ENCODE assay signal across 12 mouse cellular contexts in the genomic region with DNA sequence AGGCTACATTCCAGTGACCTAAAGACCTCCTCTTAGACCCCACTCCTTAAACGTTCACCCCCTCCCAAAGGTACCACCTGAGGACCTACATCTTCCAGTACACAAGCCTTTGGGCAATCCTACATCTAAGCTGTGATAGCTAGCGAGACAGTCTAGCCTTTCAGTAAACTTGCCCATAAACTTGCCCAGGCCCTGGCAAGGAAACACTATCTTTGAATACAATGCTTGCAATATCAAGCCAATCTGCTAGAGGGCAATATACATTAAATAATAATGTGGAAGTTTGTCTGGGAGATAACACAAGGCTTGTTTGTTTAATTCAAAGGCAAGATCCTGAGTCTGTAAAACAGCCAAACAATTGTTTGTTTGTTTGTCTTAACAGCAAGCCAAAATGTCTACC.
DNase-seq lines count a peak whose midpoint lies in the region; ATAC-seq and TF ChIP-seq lines count a peak whose summit lies in the region.
"Had no signal": no experiment of that assay in that cellular context is flagged by ENCODE, and none has a peak within 500 bp of the region (broad histone marks: within the 10 kb centered on the region; RNA-seq: fewer than 3 reads in every experiment).

No protein-coding gene starts in this region.

- no peak overlapping the region for H3K4me3 ChIP-seq in forebrain, embryonic 13.5 days
- no peak overlapping the region for H3K4me3 ChIP-seq in forebrain, embryonic 10.5 days
- H3K4me3 ChIP-seq in kidney, postnatal 0 days (replicated peaks; ENCODE audit: low read depth, low read length), result no peak overlapping the region
- H3K4me3 ChIP-seq in kidney, embryonic 16.5 days (ENCODE audit: low read length), result no peak overlapping the region
- H3K4me3 ChIP-seq in CH12.LX (replicated peaks in 1 of 3; ENCODE audit: low read depth in 2 of 3, low read length in 2 of 3, poor library complexity in 1 of 3), result no peak overlapping the region
- H3K4me3 ChIP-seq: erythroblast, embryonic 14.5 days had no signal

- dilution Hi-C loops in CH12.LX (cut with MboI; ENCODE audit: extremely low pct_ligation_motif_present, extremely low pct_unique_long_range_greater_than_20kb, low sequenced_read_pairs), result no loop called here

- no peak overlapping the region for H3K9ac ChIP-seq in forebrain, embryonic 13.5 days
- H3K9ac ChIP-seq in kidney, postnatal 0 days (ENCODE audit: low read depth, low read length), result no peak overlapping the region
- no peak overlapping the region for H3K9ac ChIP-seq in kidney, embryonic 16.5 days (replicated peaks; ENCODE audit: low read length)
- no peak overlapping the region for H3K9ac ChIP-seq in CH12.LX (ENCODE audit: insufficient read depth, low read depth)

- H3K27me3 ChIP-seq in forebrain, embryonic 13.5 days, result no peaks in the 10 kb centered on the region
- H3K27me3 ChIP-seq in forebrain, embryonic 10.5 days (ENCODE audit: poor library complexity, severe bottlenecking), result no peaks in the 10 kb centered on the region
- H3K27me3 ChIP-seq in kidney, postnatal 0 days (ENCODE audit: insufficient read depth, low read length), result no peaks in the 10 kb centered on the region
- no peaks in the 10 kb centered on the region for H3K27me3 ChIP-seq in kidney, embryonic 16.5 days (ENCODE audit: insufficient read depth, low read length)
- no peaks in the 10 kb centered on the region for H3K27me3 ChIP-seq in CH12.LX (replicated peaks)

- peak; percentile 30; the same call in 1 of the 2 replicates for ATAC-seq in forebrain, embryonic 13.5 days
- ATAC-seq in kidney, postnatal 0 days (replicated peaks; ENCODE audit: low FRiP score, low read depth), result no peak
- ATAC-seq in kidney, embryonic 16.5 days (ENCODE audit: low FRiP score, low TSS enrichment), result no peak

- TF ChIP-seq CTCF in kidney, postnatal 0 days (IDR thresholded peaks at IDR 0.05; ENCODE audit: low read depth), result peak; percentile 72
- peak in 1 of 2 experiments; percentile 57; a peak in 2 of 4 replicates for TF ChIP-seq CTCF in CH12.LX (conservative IDR thresholded peaks at IDR 0.05 in 1 of 2, IDR thresholded peaks at IDR 0.05 in 1 of 2; ENCODE audit: low read depth in 2 of 2, low read length in 2 of 2)

- H3K27ac ChIP-seq in forebrain, embryonic 13.5 days, result no peak overlapping the region
- no peak overlapping the region for H3K27ac ChIP-seq in forebrain, embryonic 10.5 days
- no peak overlapping the region for H3K27ac ChIP-seq in kidney, postnatal 0 days
- H3K27ac ChIP-seq in kidney, embryonic 16.5 days (ENCODE audit: low read length), result no peak overlapping the region
- no peak overlapping the region for H3K27ac ChIP-seq in CH12.LX (ENCODE audit: insufficient read depth, low read depth)

- no peaks in the 10 kb centered on the region for H3K79me2 ChIP-seq in CH12.LX (replicated peaks; ENCODE audit: control insufficient read depth, extremely low read depth, insufficient read depth, poor library complexity, severe bottlenecking)

- no peak for TF ChIP-seq EP300 in CH12.LX (IDR thresholded peaks at IDR 0.05; ENCODE audit: low read length)

- in situ Hi-C loops in CH12.LX (cut with MboI; ENCODE audit: low pct_ligation_motif_present, low pct_unique_long_range_greater_than_20kb, low sequenced_read_pairs), result loop anchor here (10.0 kb wide), 1 partner anchor 269 kb away; no protein-coding TSS in a partner anchor

- H3K9me3 ChIP-seq in forebrain, embryonic 13.5 days (replicated peaks), result no peaks in the 10 kb centered on the region
- no peaks in the 10 kb centered on the region for H3K9me3 ChIP-seq in forebrain, embryonic 10.5 days
- no peaks in the 10 kb centered on the region for H3K9me3 ChIP-seq in kidney, postnatal 0 days (replicated peaks; ENCODE audit: low read length)
- H3K9me3 ChIP-seq in kidney, embryonic 16.5 days (ENCODE audit: low read length), result no peaks in the 10 kb centered on the region
- no peaks in the 10 kb centered on the region for H3K9me3 ChIP-seq in CH12.LX (replicated peaks; ENCODE audit: low read length)

- H3K4me1 ChIP-seq in forebrain, embryonic 13.5 days, result peaks cover 10% of the 10 kb centered on the region; the same call in 1 of the 2 replicates
- peaks cover 13% of the 10 kb centered on the region for H3K4me1 ChIP-seq in forebrain, embryonic 10.5 days
- H3K4me1 ChIP-seq in kidney, postnatal 0 days (replicated peaks; ENCODE audit: insufficient read depth, low read length), result no peaks in the 10 kb centered on the region
- 0 out of 2 replicates have a peak, but pooled peaks cover 10% of the 10 kb centered on the region for H3K4me1 ChIP-seq in kidney, embryonic 16.5 days (ENCODE audit: insufficient read depth, low read length)
- H3K4me1 ChIP-seq in CH12.LX (ENCODE audit: control insufficient read depth in 1 of 2, insufficient read depth in 2 of 2), result peaks cover 0 to 18% of the 10 kb centered on the region in 2 experiments; a peak in 2 of 4 replicates

- TF ChIP-seq POLR2A in CH12.LX (IDR thresholded peaks at IDR 0.05; ENCODE audit: low read depth, low read length), result no peak

- 38% methylated on average over 2 of the region's 2 CpGs for WGBS in forebrain, embryonic 13.5 days
- WGBS in forebrain, embryonic 10.5 days, result 63% methylated on average over 2 of the region's 2 CpGs
- 35% methylated on average over 2 of the region's 2 CpGs for WGBS in kidney, postnatal 0 days
- WGBS in kidney, embryonic 16.5 days, result 31% methylated on average over 2 of the region's 2 CpGs

- H3K4me2 ChIP-seq in forebrain, embryonic 13.5 days, result no peak overlapping the region
- no peak overlapping the region for H3K4me2 ChIP-seq in kidney, postnatal 0 days (ENCODE audit: low read length)
- H3K4me2 ChIP-seq in kidney, embryonic 16.5 days (replicated peaks; ENCODE audit: low read depth, low read length), result no peak overlapping the region
- H3K4me2 ChIP-seq in CH12.LX (ENCODE audit: insufficient read depth, low read depth, poor library complexity, severe bottlenecking), result no peak overlapping the region
- H3K4me2 ChIP-seq: heart, embryonic 11.5 days had no signal

- H3K36me3 ChIP-seq in forebrain, embryonic 13.5 days (ENCODE audit: poor library complexity, severe bottlenecking), result no peaks in the 10 kb centered on the region
- H3K36me3 ChIP-seq in forebrain, embryonic 10.5 days (replicated peaks), result no peaks in the 10 kb centered on the region
- no peaks in the 10 kb centered on the region for H3K36me3 ChIP-seq in kidney, postnatal 0 days (ENCODE audit: insufficient read depth, low read length)
- H3K36me3 ChIP-seq in kidney, embryonic 16.5 days (ENCODE audit: insufficient read depth, low read length), result no peaks in the 10 kb centered on the region
- H3K36me3 ChIP-seq in CH12.LX (replicated peaks in 1 of 2; ENCODE audit: control insufficient read depth in 1 of 2, insufficient read depth in 1 of 2, low read length in 1 of 2), result no peaks in the 10 kb centered on the region

- DNase-seq in forebrain, embryonic 10.5 days (ENCODE audit: extremely low spot score, low spot score), result no peak
- peak; percentile 89 for DNase-seq in kidney, postnatal 0 days (ENCODE audit: low spot score)
- DNase-seq in CH12.LX (ENCODE audit: extremely low read depth), result no peak
- peak; percentile 50 for DNase-seq in embryo, embryonic 11 days
- DNase-seq in left cerebral cortex, adult 18-20 months (ENCODE audit: low spot score in 2 of 2), result no peak
- DNase-seq in ovary, postnatal 10 days (ENCODE audit: low spot score), result no peak
- DNase-seq: adrenal gland, postnatal 25 days; liver had no signal

- TF ChIP-seq RAD21 in CH12.LX (IDR thresholded peaks at IDR 0.05; ENCODE audit: low read depth, low read length), result peak; percentile 58

TF ChIP-seq in CH12.LX, 34 proteins besides CTCF, POLR2A, EP300 and RAD21:
- no peak for TF ChIP-seq NELFE (IDR thresholded peaks at IDR 0.05; ENCODE audit: low read depth, low read length)
- no peak for TF ChIP-seq PAX5 (IDR thresholded peaks at IDR 0.05; ENCODE audit: low read length)
- peak; percentile 29; the same call in 1 of the 2 replicates for TF ChIP-seq SMC3 (IDR thresholded peaks at IDR 0.05; ENCODE audit: low read depth, low read length)

Comparison
In these comparisons a context has a peak if more than half of its experiments do, and no peak if none do; other contexts are left out.
1. DNase-seq: peak in kidney, postnatal 0 days (single experiment) and embryo, embryonic 11 days (single experiment); none in forebrain, embryonic 10.5 days (single experiment), CH12.LX (single experiment), left cerebral cortex, adult 18-20 months (0 of 2) and ovary, postnatal 10 days (single experiment).